Mouse (Mus musculus) brain, embryonic 14.5 days (tissue): Measurements from ENCODE around the gene Aar2. TPM values are rescaled to one million over a fixed set of nuclear protein-coding genes. Genes with fewer than 3 reads are reported as not detected.

Source experiments
- DNase-seq: peaks from one replicate; pipeline ENCODE4 v3.0.0-alpha.2; 2011; ENCODE audit warnings: low read depth
- CTCF ChIP-seq: fragments of 200-500 bp; IDR thresholded peaks from 2 replicates; pipeline ENCODE4 v1.5.1; 2012; ENCODE audit warnings: inconsistent platforms, mild to moderate bottlenecking, moderate library complexity, borderline replicate concordance; ENCODE audit not compliant: insufficient read depth, insufficient read length; ENCODE audit errors: extremely low read depth
- POLR2A ChIP-seq: fragments of 200-500 bp; IDR thresholded peaks from 2 replicates; pipeline ENCODE4 v1.6.1; 2012; ENCODE audit warnings: mild to moderate bottlenecking, inconsistent platforms, borderline replicate concordance; ENCODE audit not compliant: poor library complexity, insufficient read depth, insufficient read length, severe bottlenecking; ENCODE audit errors: extremely low read depth
- polyA plus RNA-seq: library from polyadenylated mRNA; depleted of rRNA; stranded (reverse); fragments of >200 nt; gene quantifications from 2 replicates; pipeline ENCODE4 v1.2.3, GENCODE M21; 2012

Gene Aar2
- polyA plus RNA-seq, 1 experiment: 37.8 TPM

DNA sequence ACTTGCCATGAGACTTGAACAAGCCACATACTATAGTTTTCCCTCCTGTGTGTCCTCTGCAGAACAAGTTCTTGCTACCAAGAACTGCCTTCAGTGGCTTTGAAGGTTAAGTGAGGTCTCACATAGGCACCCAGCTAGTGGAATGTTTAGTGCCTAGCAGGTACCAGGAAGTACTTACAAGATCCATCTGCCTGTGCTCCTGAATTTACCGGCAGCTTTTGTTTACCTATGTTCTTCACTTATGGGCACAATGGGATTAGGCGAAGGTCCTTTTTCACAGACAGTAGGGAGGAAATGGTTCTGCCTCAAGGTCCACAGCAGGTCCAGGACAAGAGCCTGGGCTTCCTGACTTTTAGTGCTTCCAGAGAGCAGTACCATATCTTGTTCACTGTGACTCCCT is 14.2 kb upstream of the Aar2 start:
- TF ChIP-seq CTCF: no peak
- TF ChIP-seq POLR2A: no peak
- no peak for DNase-seq

GRCm38 (mm10) chr2:156538817-156539555 is 8.4 kb upstream of the Aar2 start:
- DNase-seq: no peak
- TF ChIP-seq POLR2A: no peak
- TF ChIP-seq CTCF: no peak

DNA sequence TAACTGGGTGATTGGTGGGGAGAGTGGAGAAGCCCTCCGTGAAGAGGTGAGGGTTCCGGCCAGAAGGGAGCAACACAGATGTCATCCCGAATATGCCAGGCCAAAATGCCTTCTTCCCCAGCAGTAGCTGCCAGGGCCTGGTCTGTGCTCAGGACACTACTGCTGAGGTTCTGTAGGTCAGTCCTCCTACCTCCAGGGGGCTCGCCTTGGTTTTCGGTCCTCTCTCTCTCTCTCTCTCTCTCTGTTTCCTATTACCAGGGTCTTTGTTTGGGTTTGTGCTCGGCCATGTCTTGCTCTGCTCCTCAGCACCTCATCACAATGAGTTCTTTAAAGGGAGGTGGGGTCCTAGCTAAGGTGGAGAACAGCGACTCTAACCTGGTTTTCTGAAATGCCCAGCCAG is 6.4 kb upstream of the Aar2 start:
- DNase-seq: no peak
- TF ChIP-seq CTCF (no peak), POLR2A (no peak)

DNA sequence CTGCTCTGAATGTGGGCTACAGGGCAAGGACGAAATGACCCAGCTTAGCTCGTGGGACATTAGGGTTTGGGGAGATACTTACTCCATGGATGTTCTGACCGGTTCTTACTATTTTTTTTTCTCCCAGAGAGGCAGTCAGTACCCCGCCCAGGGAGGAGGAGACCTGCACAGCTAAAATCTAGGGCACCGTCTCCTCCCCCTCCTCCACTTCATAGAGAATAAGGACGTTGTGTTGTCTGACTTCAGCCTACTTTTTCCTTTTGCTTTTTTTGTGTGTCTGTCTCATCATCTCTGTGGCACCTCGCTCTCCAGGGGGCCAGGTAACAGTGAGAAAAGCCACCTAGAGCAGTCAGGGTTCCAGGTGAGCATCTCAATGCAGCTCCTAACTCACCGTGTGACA is 5.0 kb upstream of the Aar2 start:
- TF ChIP-seq CTCF (no peak), POLR2A (no peak)
- no peak for DNase-seq

- no peak for DNase-seq
- no peak for TF ChIP-seq POLR2A
- TF ChIP-seq CTCF: no peak
Measured at GRCm38 (mm10) chr2:156543804-156544203, 3.6 kb upstream of the Aar2 start.

DNA sequence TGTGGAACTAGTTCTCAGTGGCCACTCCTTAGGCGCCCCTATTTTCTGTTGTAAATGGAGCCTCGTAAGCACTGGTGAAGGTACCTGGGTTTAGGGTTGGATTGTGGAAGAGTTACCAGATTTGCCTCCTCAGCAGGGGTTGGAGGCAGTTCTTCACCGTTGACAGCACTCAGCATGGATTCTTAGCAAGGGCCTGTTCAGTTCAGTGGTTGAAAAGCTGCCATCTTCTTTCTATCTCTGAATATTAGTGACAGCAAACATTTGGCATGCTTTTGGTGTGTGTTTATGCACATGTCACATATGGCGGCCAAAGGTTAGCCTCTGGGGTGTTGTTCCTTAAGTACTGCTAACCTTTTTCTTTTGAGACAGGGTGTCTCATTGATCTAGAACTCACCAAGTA is 5.0 kb downstream of the Aar2 start:
- TF ChIP-seq CTCF (no peak), POLR2A (no peak)
- DNase-seq: no peak

DNA sequence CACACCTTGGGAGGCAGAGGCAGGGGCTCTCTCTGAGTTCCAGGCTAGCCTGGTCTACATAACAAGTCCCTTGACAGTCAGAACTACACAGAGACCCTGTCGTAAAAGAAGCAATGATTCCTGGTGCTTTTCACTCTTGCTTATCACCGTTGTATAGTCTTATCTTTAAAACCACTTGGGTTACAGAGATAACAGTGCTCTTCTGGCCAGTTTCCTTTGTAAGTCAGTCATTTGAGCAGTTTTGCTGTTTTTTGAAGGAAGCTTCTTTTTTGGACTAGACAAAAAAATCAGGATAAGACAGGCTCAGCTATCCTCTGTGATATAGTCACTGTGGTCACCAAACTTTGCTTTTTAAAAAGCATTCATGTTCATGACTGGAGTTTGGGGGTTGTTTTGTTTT is 14.4 kb downstream of the Aar2 start:
- TF ChIP-seq CTCF: no peak
- TF ChIP-seq POLR2A: no peak
- DNase-seq: no peak

GRCm38 (mm10) chr2:156563557-156563956 is 16.2 kb downstream of the Aar2 start:
- no peak for DNase-seq
- TF ChIP-seq POLR2A (no peak), CTCF (no peak)

DNA sequence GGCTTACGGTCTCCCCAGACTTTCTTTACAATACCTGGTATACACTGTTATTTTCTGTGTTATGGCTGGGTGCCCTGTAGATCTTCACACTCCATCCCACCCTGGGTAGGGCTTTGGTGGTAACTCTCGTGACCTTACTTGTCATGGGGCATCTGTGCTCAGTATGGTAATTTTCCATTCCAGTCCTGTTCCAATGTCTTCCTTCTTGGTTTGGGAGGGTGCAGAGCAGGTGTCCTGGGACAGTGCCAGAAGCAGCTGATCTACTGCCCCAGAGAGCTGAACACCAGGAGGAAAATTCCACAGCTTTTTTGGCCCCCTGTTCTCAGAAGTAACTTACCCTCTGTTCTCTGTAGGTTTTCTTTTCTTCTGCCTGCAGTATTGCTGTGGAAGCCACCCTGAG is 19.1 kb downstream of the Aar2 start:
- no peak for DNase-seq
- TF ChIP-seq POLR2A (no peak), CTCF (no peak)

DNA sequence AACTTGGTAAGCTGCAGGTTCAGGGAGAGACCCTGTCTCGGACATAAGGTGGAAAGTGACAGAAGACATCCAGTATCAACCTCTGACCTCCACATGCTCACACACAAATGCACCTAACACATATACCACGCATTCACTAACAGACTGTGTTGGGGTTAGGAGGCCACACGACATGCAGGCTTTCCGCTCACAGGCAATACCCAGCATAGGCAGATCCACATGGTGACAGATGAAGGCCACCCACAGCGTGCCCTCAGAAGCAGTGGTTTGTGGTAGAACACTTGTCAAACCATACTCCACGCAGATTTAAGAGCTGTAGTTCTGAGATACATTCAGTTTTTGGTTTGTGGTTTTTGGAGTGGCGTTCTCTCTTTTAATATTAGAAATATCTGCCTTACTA is 21.3 kb downstream of the Aar2 start:
- DNase-seq: no peak
- no peak for TF ChIP-seq CTCF
- no peak for TF ChIP-seq POLR2A

DNA sequence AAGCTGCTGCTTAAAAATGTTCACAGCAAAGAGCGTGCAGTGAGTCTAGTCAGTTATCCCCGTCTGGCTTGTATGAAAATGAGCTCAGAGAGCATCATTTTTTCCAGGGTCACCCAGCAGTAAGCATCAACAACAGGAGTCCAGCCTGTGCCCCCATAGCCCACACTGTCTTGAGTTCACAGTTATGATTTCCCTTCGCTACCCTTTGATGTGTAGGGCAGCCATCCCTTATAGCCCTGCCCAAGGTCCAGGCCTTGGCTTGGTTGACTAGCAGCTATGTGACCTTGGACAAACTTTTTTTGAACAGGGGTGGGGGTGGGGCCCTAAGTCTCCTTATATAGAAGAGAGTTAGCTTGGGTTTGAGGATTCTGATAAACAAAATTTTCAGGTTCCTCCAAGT is 21.9 kb downstream of the Aar2 start:
- no peak for TF ChIP-seq CTCF
- TF ChIP-seq POLR2A: no peak
- DNase-seq: no peak

DNA sequence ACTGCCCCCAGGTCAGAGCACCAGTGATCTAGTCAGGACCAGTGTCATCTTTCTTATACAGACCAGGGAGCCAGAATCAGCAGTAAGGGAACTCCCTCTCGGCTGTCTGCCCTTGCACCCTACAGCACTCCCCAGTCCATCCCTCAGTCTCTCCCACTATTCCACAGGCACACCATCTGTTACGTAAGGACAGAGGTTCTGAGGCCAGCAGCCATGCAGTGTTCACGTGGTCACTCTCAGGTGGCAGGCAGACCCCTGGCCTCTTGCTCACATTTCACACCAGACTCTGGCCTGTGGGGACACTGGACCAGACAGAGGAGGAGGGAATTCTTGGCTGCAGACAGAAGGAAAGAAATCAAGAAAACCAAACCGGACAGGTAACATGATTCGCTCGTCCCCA is 24.1 kb downstream of the Aar2 start:
- TF ChIP-seq CTCF (no peak), POLR2A (no peak)
- DNase-seq: no peak
